Mouse (Mus musculus): ENCODE data around the gene Catsper2. TPM values are rescaled to one million over a fixed set of nuclear protein-coding genes. Genes with fewer than 3 reads are reported as not detected.

Catsper2 gene
- polyA plus RNA-seq, 1 experiment from 2014 or later, result 1.3 TPM

DNA sequence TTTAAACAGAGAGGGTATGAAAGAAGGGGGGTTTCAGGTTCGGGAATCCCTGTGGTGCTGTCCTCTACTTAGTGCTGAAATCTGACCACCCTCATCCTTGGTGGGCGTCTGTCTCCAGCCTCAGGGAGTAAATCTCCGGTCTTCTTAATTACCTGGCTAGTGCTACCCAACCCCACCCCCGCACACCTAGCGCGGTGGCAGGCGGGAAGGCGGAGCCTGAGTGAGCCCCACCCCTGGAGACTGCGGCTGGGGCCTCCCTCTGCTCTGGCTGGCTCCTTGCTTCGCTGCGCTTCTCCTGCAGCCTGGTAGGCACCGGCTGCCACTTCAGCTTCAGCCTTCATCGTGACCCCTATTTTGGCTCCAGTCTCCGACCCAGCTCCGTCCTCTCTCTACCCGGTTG is 55.2 kb downstream of the Catsper2 start:
- H3K4me1 ChIP-seq (replicated peaks; ENCODE audit: control insufficient read depth, insufficient read depth), result no peaks in the 10 kb centered on the region
- H3K9me3 ChIP-seq (ENCODE audit: control insufficient read depth, low read length), result no peaks in the 10 kb centered on the region
- DNase-seq (ENCODE audit: low spot score), result peak; percentile 93
- peak overlapping the region; percentile 60 for H3K4me2 ChIP-seq (replicated peaks; ENCODE audit: low read depth)
- no peak for TF ChIP-seq CTCF (IDR thresholded peaks at IDR 0.05; ENCODE audit: low read depth)
- no peak for TF ChIP-seq EP300 (optimal IDR thresholded peaks at IDR 0.05)
- H3K36me3 ChIP-seq (ENCODE audit: control insufficient read depth, insufficient read depth, low read length), result no peaks in the 10 kb centered on the region; the same call in 1 of the 2 replicates
- H3K4me3 ChIP-seq (ENCODE audit: low read depth, low read length), result peak overlapping the region; percentile 46
- peak overlapping the region; percentile 59; the same call in 1 of the 2 replicates for H3K9ac ChIP-seq (ENCODE audit: low read length)
- WGBS, result 1% methylated on average over 16 of the region's 16 CpGs
- peak overlapping the region; percentile 87 for H3K27ac ChIP-seq (replicated peaks)
- peak; percentile 88 for ATAC-seq (ENCODE audit: low FRiP score, low TSS enrichment)
- H3K27me3 ChIP-seq (ENCODE audit: control insufficient read depth, insufficient read depth, low read length), result no peaks in the 10 kb centered on the region

- Histone ChIP-seq H3K27ac (replicated peaks) (peak overlapping the region; percentile 87), H3K9ac (ENCODE audit: low read length) (peak overlapping the region; percentile 43; the same call in 1 of the 2 replicates)
- peak; percentile 34 for ATAC-seq (ENCODE audit: low FRiP score, low TSS enrichment)
These were observed 55.6 kb downstream of the Catsper2 start for GRCm38 (mm10) chr2:121357961-121358360.

GRCm38 (mm10) chr2:121357494-121357893 is 56.1 kb downstream of the Catsper2 start, which contains the start of gene Ckmt1:
Gene Ckmt1, plus strand, starts transcription at chr2:121357714.
- H3K27ac ChIP-seq (replicated peaks), result peak within 1 kb of the TSS; percentile 87
- peak within 1 kb of the TSS; percentile 46 for H3K4me3 ChIP-seq (ENCODE audit: low read depth, low read length)
- peak within 1 kb of the TSS; percentile 59; the same call in 1 of the 2 replicates for H3K9ac ChIP-seq (ENCODE audit: low read length)
- ATAC-seq (ENCODE audit: low FRiP score, low TSS enrichment) (peak; percentile 80), DNase-seq (ENCODE audit: low spot score) (peak; percentile 63)
- TF ChIP-seq CTCF (IDR thresholded peaks at IDR 0.05; ENCODE audit: low read depth), result no peak
- no peak for TF ChIP-seq EP300 (optimal IDR thresholded peaks at IDR 0.05)
- H3K9me3 ChIP-seq (ENCODE audit: control insufficient read depth, low read length), result no peaks in the 10 kb centered on the region
- no peaks in the 10 kb centered on the region; the same call in 1 of the 2 replicates for H3K36me3 ChIP-seq (ENCODE audit: control insufficient read depth, insufficient read depth, low read length)
- H3K4me2 ChIP-seq (replicated peaks; ENCODE audit: low read depth), result peak within 1 kb of the TSS; percentile 60
- no peaks in the 10 kb centered on the region for H3K4me1 ChIP-seq (replicated peaks; ENCODE audit: control insufficient read depth, insufficient read depth)
- 36% methylated on average over 5 of the region's 5 CpGs for WGBS
- no peaks in the 10 kb centered on the region for H3K27me3 ChIP-seq (ENCODE audit: control insufficient read depth, insufficient read depth, low read length)

More at GRCm38 (mm10) chr2:121357961-121358360, 55.6 kb downstream of the Catsper2 start:
- no peak for DNase-seq (ENCODE audit: low spot score)
- H3K27me3 ChIP-seq (ENCODE audit: control insufficient read depth, insufficient read depth, low read length), result no peaks in the 10 kb centered on the region
- no peaks in the 10 kb centered on the region for H3K4me1 ChIP-seq (replicated peaks; ENCODE audit: control insufficient read depth, insufficient read depth)
- TF ChIP-seq EP300 (optimal IDR thresholded peaks at IDR 0.05), result no peak
- no peak for TF ChIP-seq CTCF (IDR thresholded peaks at IDR 0.05; ENCODE audit: low read depth)
- H3K4me3 ChIP-seq (ENCODE audit: low read depth, low read length), result peak overlapping the region; percentile 46
- no peaks in the 10 kb centered on the region; the same call in 1 of the 2 replicates for H3K36me3 ChIP-seq (ENCODE audit: control insufficient read depth, insufficient read depth, low read length)
- WGBS, result 0% methylated on average over 4 of the region's 4 CpGs
- H3K9me3 ChIP-seq (ENCODE audit: control insufficient read depth, low read length), result no peaks in the 10 kb centered on the region
- peak overlapping the region; percentile 60 for H3K4me2 ChIP-seq (replicated peaks; ENCODE audit: low read depth)

GRCm38 (mm10) chr2:121354820-121355592 is 58.6 kb downstream of the Catsper2 start, which contains the start of gene Ppip5k1:
Gene Ppip5k1, minus strand, starts transcription at chr2:121355396.
- H3K4me3 ChIP-seq (ENCODE audit: low read depth, low read length), result peak within 1 kb of the TSS; percentile 71
- peak; percentile 98 for DNase-seq (ENCODE audit: low spot score)

GRCm38 (mm10) chr2:121354378-121354777 is 59.2 kb downstream of the Catsper2 start:
- Histone ChIP-seq H3K9me3 (ENCODE audit: control insufficient read depth, low read length) (no peaks in the 10 kb centered on the region), H3K36me3 (ENCODE audit: control insufficient read depth, insufficient read depth, low read length) (no peaks in the 10 kb centered on the region; the same call in 1 of the 2 replicates), H3K4me2 (replicated peaks; ENCODE audit: low read depth) (peak overlapping the region; percentile 96), H3K4me3 (ENCODE audit: low read depth, low read length) (peak overlapping the region; percentile 71), H3K27me3 (ENCODE audit: control insufficient read depth, insufficient read depth, low read length) (no peaks in the 10 kb centered on the region), H3K27ac (replicated peaks) (peak overlapping the region; percentile 56), H3K4me1 (replicated peaks; ENCODE audit: control insufficient read depth, insufficient read depth) (no peaks in the 10 kb centered on the region), H3K9ac (ENCODE audit: low read length) (peak overlapping the region; percentile 73)
- TF ChIP-seq EP300 (optimal IDR thresholded peaks at IDR 0.05) (no peak), CTCF (IDR thresholded peaks at IDR 0.05; ENCODE audit: low read depth) (no peak)
- WGBS, result 3% methylated on average over 6 of the region's 6 CpGs
- no peak for DNase-seq (ENCODE audit: low spot score)
- no peak for ATAC-seq (ENCODE audit: low FRiP score, low TSS enrichment)

More at GRCm38 (mm10) chr2:121354820-121355592, 58.6 kb downstream of the Catsper2 start, which contains the start of gene Ppip5k1:
- under 1% methylated on average over 57 of the region's 58 CpGs for WGBS
- Histone ChIP-seq H3K9ac (ENCODE audit: low read length) (peak within 1 kb of the TSS; percentile 73), H3K4me1 (replicated peaks; ENCODE audit: control insufficient read depth, insufficient read depth) (no peaks in the 10 kb centered on the region), H3K4me2 (replicated peaks; ENCODE audit: low read depth) (peak within 1 kb of the TSS; percentile 96), H3K27ac (replicated peaks) (peak within 1 kb of the TSS; percentile 56), H3K27me3 (ENCODE audit: control insufficient read depth, insufficient read depth, low read length) (no peaks in the 10 kb centered on the region), H3K9me3 (ENCODE audit: control insufficient read depth, low read length) (no peaks in the 10 kb centered on the region), H3K36me3 (ENCODE audit: control insufficient read depth, insufficient read depth, low read length) (no peaks in the 10 kb centered on the region; the same call in 1 of the 2 replicates)
- peak; percentile 87 for ATAC-seq (ENCODE audit: low FRiP score, low TSS enrichment)
- peak; percentile 97 for TF ChIP-seq CTCF (IDR thresholded peaks at IDR 0.05; ENCODE audit: low read depth)
- TF ChIP-seq EP300 (optimal IDR thresholded peaks at IDR 0.05), result no peak
